Mouse (Mus musculus): ENCODE measurements around the gene Ddias. TPM values are rescaled to one million over a fixed set of nuclear protein-coding genes. Genes with fewer than 3 reads are reported as not detected.

Gene Ddias
- polyA plus RNA-seq (2012; rRNA removed; ENCODE audit: low replicate concordance), result 0.02 TPM in 2 replicates

GRCm38 (mm10) chr7:92874116-92874675, at the start of gene Ddias, which contains the start of gene Prcp:
Ddias (minus strand) TSS chr7:92874247.
Prcp (plus strand) TSS chr7:92874470.

Other genes starting within 250 kb of the Ddias start
- 0.07 and 0.12 TPM in 2 replicates for gene Ankrd42, start 237.1 kb downstream of the Ddias start, polyA plus RNA-seq (2012; rRNA removed; ENCODE audit: low replicate concordance)
- gene Pcf11, start 204.3 kb downstream of the Ddias start, polyA plus RNA-seq (2012; rRNA removed; ENCODE audit: low replicate concordance), result 10.7 and 20.1 TPM in 2 replicates
- 0.36 and 1.6 TPM in 2 replicates for gene Rab30, start 132.6 kb downstream of the Ddias start, polyA plus RNA-seq (2012; rRNA removed; ENCODE audit: low replicate concordance)
- 7.8 and 9.5 TPM in 2 replicates for gene Prcp, start 223 bp upstream of the Ddias start, polyA plus RNA-seq (2012; rRNA removed; ENCODE audit: low replicate concordance)
- 0.30 and 0.53 TPM in 2 replicates for gene Fam181b, start 205.6 kb upstream of the Ddias start, polyA plus RNA-seq (2012; rRNA removed; ENCODE audit: low replicate concordance)

Data from duodenum, adult 2 months (tissue).